10 mouse cellular contexts compared by ENCODE assay signal in the genomic region with DNA sequence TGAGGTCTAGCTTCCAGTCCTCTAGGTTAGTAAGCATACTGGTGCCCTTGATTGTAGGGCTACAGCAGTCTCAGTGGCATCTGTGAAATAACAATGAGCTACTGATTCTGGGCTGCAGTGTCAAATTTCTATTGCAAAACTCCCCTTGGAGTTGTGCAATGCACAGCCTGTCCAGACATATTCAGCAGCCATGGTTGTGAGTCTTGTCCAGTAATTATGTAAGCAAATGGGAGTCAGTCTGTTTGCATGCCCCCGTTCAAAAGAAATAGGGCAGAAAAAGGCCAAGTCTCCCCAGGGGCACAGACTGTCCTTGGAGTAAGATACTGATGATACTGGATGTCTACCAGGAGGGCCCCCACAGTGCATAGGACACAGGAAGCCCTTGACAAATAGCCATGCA.
A peak's percentile ranks its signal among the peaks of the same experiment; 100 is the strongest.
DNase-seq lines count a peak whose midpoint lies in the region; ATAC-seq and TF ChIP-seq lines count a peak whose summit lies in the region.
"Had no signal": no experiment of that assay in that cellular context is flagged by ENCODE, and none has a peak within 500 bp of the region (broad histone marks: within the 10 kb centered on the region; RNA-seq: fewer than 3 reads in every experiment).

No protein-coding gene starts in this region.

- no peaks in the 10 kb centered on the region for H3K79me3 ChIP-seq in C2C12 (ENCODE audit: low read depth)

- WGBS in forebrain, embryonic 13.5 days, result 92% methylated on average over 1 of the region's 1 CpGs

- no peaks in the 10 kb centered on the region for H3K36me3 ChIP-seq in C2C12 (ENCODE audit: control insufficient read depth, insufficient read depth)
- H3K36me3 ChIP-seq in forebrain, embryonic 13.5 days (ENCODE audit: poor library complexity, severe bottlenecking), result peaks cover 7% of the 10 kb centered on the region; the same call in 1 of the 2 replicates
- H3K36me3 ChIP-seq: liver, embryonic 15.5 days had no signal

- H3K79me2 ChIP-seq in C2C12 (ENCODE audit: control insufficient read depth, insufficient read depth), result no peaks in the 10 kb centered on the region

- H3ac ChIP-seq in C2C12 (ENCODE audit: control insufficient read depth, insufficient read length, low read depth), result no peak overlapping the region

- no peaks in the 10 kb centered on the region for H3K9me3 ChIP-seq in forebrain, embryonic 13.5 days (replicated peaks)
- H3K9me3 ChIP-seq: liver, embryonic 15.5 days had no signal

- ATAC-seq in forebrain, embryonic 13.5 days, result no peak

- H3K9ac ChIP-seq in forebrain, embryonic 13.5 days, result no peak overlapping the region
- H3K9ac ChIP-seq: liver, embryonic 15.5 days had no signal

- H3K27me3 ChIP-seq in C2C12 (ENCODE audit: control insufficient read depth, insufficient read depth, insufficient read length), result no peaks in the 10 kb centered on the region
- H3K27me3 ChIP-seq in forebrain, embryonic 13.5 days, result no peaks in the 10 kb centered on the region
- H3K27me3 ChIP-seq: liver, embryonic 15.5 days had no signal

- no peak overlapping the region for H3K4me3 ChIP-seq in C2C12 (ENCODE audit: insufficient read depth, poor library complexity, severe bottlenecking)
- no peak overlapping the region for H3K4me3 ChIP-seq in forebrain, embryonic 13.5 days
- H3K4me3 ChIP-seq: liver, embryonic 15.5 days had no signal

- H3K4me1 ChIP-seq in forebrain, embryonic 13.5 days, result no peaks in the 10 kb centered on the region; the same call in 1 of the 2 replicates
- H3K4me1 ChIP-seq: liver, embryonic 15.5 days had no signal

- DNase-seq in gastrocnemius, adult 18-20 months (ENCODE audit: low spot score), result peak; percentile 27
- no peak for DNase-seq in gastrocnemius, postnatal 10 days
- peak; percentile 29 to 39 for DNase-seq in cerebellum, postnatal 14 days
- DNase-seq in lung, adult 18-20 months, result peak; percentile 49 to 72
- DNase-seq in thymus, postnatal 0 days (ENCODE audit: low spot score), result no peak
- no peak for DNase-seq in thymus, adult 18-20 months
- DNase-seq: kidney, adult 9 months had no signal

- H3K27ac ChIP-seq in forebrain, embryonic 13.5 days, result no peak overlapping the region
- H3K27ac ChIP-seq: liver, embryonic 15.5 days had no signal

- TF ChIP-seq CTCF in C2C12 (IDR thresholded peaks at IDR 0.05; ENCODE audit: control insufficient read depth, insufficient read depth, insufficient read length), result no peak

- no peak overlapping the region for H3K4me2 ChIP-seq in forebrain, embryonic 13.5 days
- H3K4me2 ChIP-seq: liver, embryonic 15.5 days had no signal

TF ChIP-seq in C2C12, 6 proteins besides CTCF, POLR2A, EP300 and RAD21:
- TF ChIP-seq USF1 (IDR thresholded peaks at IDR 0.05; ENCODE audit: low read depth) (no peak), CEBPB (IDR thresholded peaks at IDR 0.05; ENCODE audit: low read depth) (peak; percentile 84)

Comparison
In these comparisons a context has a peak if more than half of its experiments do, and no peak if none do; other contexts are left out.
1. DNase-seq: peak in gastrocnemius, adult 18-20 months (single experiment), cerebellum, postnatal 14 days (2 of 2) and lung, adult 18-20 months (2 of 2); none in gastrocnemius, postnatal 10 days (single experiment), thymus, postnatal 0 days (single experiment) and thymus, adult 18-20 months (0 of 2).